Mouse (Mus musculus): ENCODE measurements around the gene Eppin.
"Not testable (repeated sequence)": the region's sequence is repeated elsewhere in the genome, so short reads cannot be mapped to it uniquely, and the experiment has no call there.

The Eppin gene

GRCm38 (mm10) chr2:164593494-164593893 is at the start of gene Eppin:
Gene Eppin (minus strand): TSS chr2:164593594.
- no peak for DNase-seq

GRCm38 (mm10) chr2:164641881-164642673 is 48.7 kb upstream of the Eppin start:
- peak in 1 of 2 experiments; percentile 34 for DNase-seq

GRCm38 (mm10) chr2:164641129-164641528 is 47.7 kb upstream of the Eppin start:
- peak; percentile 26 to 74 for DNase-seq

GRCm38 (mm10) chr2:164638696-164639095 is 45.3 kb upstream of the Eppin start, which contains the start of gene Wfdc16:
Gene Wfdc16 (minus strand): TSS chr2:164638796.
- no peak for DNase-seq

GRCm38 (mm10) chr2:164635266-164635665 is 41.9 kb upstream of the Eppin start:
- no peak for DNase-seq

GRCm38 (mm10) chr2:164621775-164622174 is 28.4 kb upstream of the Eppin start:
- DNase-seq, result no peak

- no peak for DNase-seq
Measured at GRCm38 (mm10) chr2:164619050-164619449, 25.7 kb upstream of the Eppin start.

GRCm38 (mm10) chr2:164615386-164615785 is 22.0 kb upstream of the Eppin start:
- DNase-seq, result no peak

- peak; percentile 69 to 75 for DNase-seq
Measured at GRCm38 (mm10) chr2:164613471-164613870, 20.1 kb upstream of the Eppin start, which contains the start of the genes Wfdc6b and Wfdc8. Gene Wfdc6b (plus strand): TSS chr2:164613522. Gene Wfdc8 (minus strand): TSS chr2:164613626.

- no peak for DNase-seq
Measured at GRCm38 (mm10) chr2:164608781-164609180, 15.4 kb upstream of the Eppin start.

GRCm38 (mm10) chr2:164604411-164604810 is 11.0 kb upstream of the Eppin start:
- DNase-seq, result no peak

- no peak for DNase-seq
Measured at GRCm38 (mm10) chr2:164603482-164603881, 10.1 kb upstream of the Eppin start.

GRCm38 (mm10) chr2:164600179-164600578 is 6.8 kb upstream of the Eppin start:
- DNase-seq, result no peak

- peak in 1 of 2 experiments; percentile 27 for DNase-seq
Measured at GRCm38 (mm10) chr2:164592014-164592413, 1.4 kb downstream of the Eppin start.

- DNase-seq, result peak in 1 of 2 experiments; percentile 32
Measured at GRCm38 (mm10) chr2:164585025-164585725, 8.2 kb downstream of the Eppin start, which contains the start of gene Wfdc6a. Gene Wfdc6a (minus strand): TSS chr2:164585447.

- not testable (repeated sequence) for DNase-seq
Measured at GRCm38 (mm10) chr2:164573359-164573758, 20.0 kb downstream of the Eppin start, which contains the start of gene Spint3. Gene Spint3 (minus strand): TSS chr2:164573459.

- no peak for DNase-seq
Measured at GRCm38 (mm10) chr2:164567460-164567859, 25.9 kb downstream of the Eppin start.

- no peak for DNase-seq
Measured at GRCm38 (mm10) chr2:164566997-164567396, 26.4 kb downstream of the Eppin start.

GRCm38 (mm10) chr2:164564346-164564745 is 29.0 kb downstream of the Eppin start:
- DNase-seq, result no peak

GRCm38 (mm10) chr2:164563339-164564038 is 29.9 kb downstream of the Eppin start:
- DNase-seq, result peak; percentile 58 to 85

GRCm38 (mm10) chr2:164562391-164563188 is 30.8 kb downstream of the Eppin start, which contains the start of gene Wfdc2:
Gene Wfdc2 (plus strand): TSS chr2:164562413.
- DNase-seq, result peak; percentile 68 to 92

- no peak for DNase-seq
Measured at GRCm38 (mm10) chr2:164560106-164560505, 33.3 kb downstream of the Eppin start.
